In genomic region chr5:139380385-139381248, GRCm38 (mm10) we compare ENCODE assay signal across 8 mouse cellular contexts. TPM values are rescaled to one million over a fixed set of nuclear protein-coding genes. Genes with fewer than 3 reads are reported as not detected.
DNase-seq lines count a peak whose midpoint lies in the region; ATAC-seq lines count a peak whose summit lies in the region.

No protein-coding gene starts in this region.

- 2% methylated on average over 73 of the region's 73 CpGs for WGBS in hindbrain, embryonic 12.5 days

- peak overlapping the region; percentile 89 for H3K4me2 ChIP-seq in hindbrain, embryonic 12.5 days (replicated peaks)

- peak; percentile 96 for DNase-seq in Muller cell, postnatal 12 days (ENCODE audit: inconsistent ontology term)
- DNase-seq in cerebellum, postnatal 10 days, result peak; percentile 95 to 96
- DNase-seq in frontal cortex, postnatal 10 days (ENCODE audit: low spot score in 2 of 2), result peak; percentile 85 to 88
- peak; percentile 79 to 90 for DNase-seq in layer of hippocampus, postnatal 14 days (ENCODE audit: low spot score in 2 of 2)
- DNase-seq in lung, postnatal 14 days, result peak; percentile 98
- peak; percentile 96 for DNase-seq in ovary, postnatal 36 days (ENCODE audit: low spot score)
- peak; percentile 85 for DNase-seq in thymus, postnatal 14 days

- no peaks in the 10 kb centered on the region for H3K36me3 ChIP-seq in hindbrain, embryonic 12.5 days

- peak overlapping the region; percentile 79 for H3K9ac ChIP-seq in hindbrain, embryonic 12.5 days

- 0 out of 2 replicates have a peak, but pooled peaks cover 9% of the 10 kb centered on the region for H3K27me3 ChIP-seq in hindbrain, embryonic 12.5 days

- H3K4me1 ChIP-seq in hindbrain, embryonic 12.5 days, result peaks cover 47% of the 10 kb centered on the region

- peak overlapping the region; percentile 67 for H3K27ac ChIP-seq in hindbrain, embryonic 12.5 days

- peak; percentile 65 for ATAC-seq in hindbrain, embryonic 12.5 days (ENCODE audit: low FRiP score)

- H3K4me3 ChIP-seq in hindbrain, embryonic 12.5 days, result peak overlapping the region; percentile 61

- no peaks in the 10 kb centered on the region for H3K9me3 ChIP-seq in hindbrain, embryonic 12.5 days (replicated peaks)

RNA-seq across cellular contexts. Expression of gene Gpr146, which starts 3.1 kb away (rescaled TPM):
- 1.8 and 2.4 TPM in 2 replicates for polyA plus RNA-seq in hindbrain, embryonic 12.5 days (2016; fragmentation: Nextera tagmentation; extraction: Ambion mirVana)
- total RNA-seq in layer of hippocampus, postnatal 14 days (2021), result 10 to 100 TPM; 10.1 to 11.8 TPM

RNA-seq across cellular contexts. Expression of gene C130050O18Rik, which starts 24.5 kb away (rescaled TPM):
- 0.45 and 0.90 TPM in 2 replicates for polyA plus RNA-seq in hindbrain, embryonic 12.5 days (2016; fragmentation: Nextera tagmentation; extraction: Ambion mirVana)
- under 1 TPM; 0.17 to 0.21 TPM for total RNA-seq in layer of hippocampus, postnatal 14 days (2021)

RNA-seq across cellular contexts. Expression of gene Cyp2w1, which starts 28.2 kb away (rescaled TPM):
- polyA plus RNA-seq in hindbrain, embryonic 12.5 days (2016; fragmentation: Nextera tagmentation; extraction: Ambion mirVana), result 0.41 and 0.46 TPM in 2 replicates
- total RNA-seq in layer of hippocampus, postnatal 14 days (2021), result not detected

RNA-seq across cellular contexts. Expression of gene Cox19, which starts 29.4 kb away (rescaled TPM):
- polyA plus RNA-seq in hindbrain, embryonic 12.5 days (2016; fragmentation: Nextera tagmentation; extraction: Ambion mirVana), result 107 and 117 TPM in 2 replicates
- total RNA-seq in layer of hippocampus, postnatal 14 days (2021), result 10 to 100 TPM; 73.6 to 79.4 TPM

RNA-seq across cellular contexts. Expression of gene Gper1, which starts 42.3 kb away (rescaled TPM):
- 5.0 TPM in 2 replicates for polyA plus RNA-seq in hindbrain, embryonic 12.5 days (2016; fragmentation: Nextera tagmentation; extraction: Ambion mirVana)
- total RNA-seq in layer of hippocampus, postnatal 14 days (2021), result 1 to 10 TPM; 3.0 to 3.5 TPM

Comparison
In these comparisons a context has a peak if more than half of its experiments do, and no peak if none do; other contexts are left out.
1. Peak in every context shown above with its lines: DNase-seq, ATAC-seq, H3K4me3 ChIP-seq and H3K27ac ChIP-seq.